Mouse (Mus musculus) CH12.LX (cell line): ENCODE measurements around the gene Spata18.

Experiments used
- BHLHE40 ChIP-seq: IDR thresholded peaks from 2 replicates; pipeline ENCODE4 v1.6.1; 2011; ENCODE audit warnings: mild to moderate bottlenecking, low read depth, low read length, improper control_type of control experiment
- CHD2 ChIP-seq: IDR thresholded peaks from 2 replicates; pipeline ENCODE4 v1.6.1; 2011; ENCODE audit warnings: low read length, improper control_type of control experiment
- CTCF ChIP-seq, 2 experiments: IDR thresholded peaks in 1 of 2; conservative IDR thresholded peaks in 1 of 2; 2 replicates each; pipeline ENCODE4 v1.5.1; 2011 to 2012; ENCODE audit warnings: low read depth in 2 of 2, low read length in 2 of 2, improper control_type of control experiment in 1 of 2, inconsistent platforms in 1 of 2, mild to moderate bottlenecking in 1 of 2, moderate library complexity in 1 of 2
- GABPA ChIP-seq: IDR thresholded peaks from 2 replicates; pipeline ENCODE4 v1.6.1; 2012; ENCODE audit warnings: low read depth, low read length, improper control_type of control experiment, inconsistent platforms; ENCODE audit not compliant: insufficient replicate concordance
- JUND ChIP-seq: conservative IDR thresholded peaks from 2 replicates; pipeline ENCODE4 v1.6.1; 2011; ENCODE audit warnings: low read depth, low read length, improper control_type of control experiment
- POLR2A ChIP-seq: IDR thresholded peaks from 2 replicates; pipeline ENCODE4 v1.6.1; 2011; ENCODE audit warnings: low read depth, mild to moderate bottlenecking, improper control_type of control experiment, low read length
- POLR2AphosphoS2 ChIP-seq: IDR thresholded peaks from 2 replicates; pipeline ENCODE4 v1.6.1; 2011; ENCODE audit warnings: low read depth, low read length, improper control_type of control experiment
- TCF12 ChIP-seq: IDR thresholded peaks from 2 replicates; pipeline ENCODE4 v1.6.1; 2014; ENCODE audit warnings: low read depth, mild to moderate bottlenecking, inconsistent platforms, low read length, improper control_type of control experiment

GRCm38 (mm10) chr5:73626842-73627241 is 24.3 kb upstream of the Spata18 start:
- TF ChIP-seq CTCF (conservative IDR thresholded peaks at IDR 0.05 in 1 of 2, IDR thresholded peaks at IDR 0.05 in 1 of 2; ENCODE audit: low read depth in 2 of 2, low read length in 2 of 2) = no peak
- TF ChIP-seq POLR2A = no peak
- TF ChIP-seq GABPA = no peak
- TF ChIP-seq JUND = no peak
- TF ChIP-seq TCF12 = no peak
- TF ChIP-seq POLR2AphosphoS2 = no peak
- TF ChIP-seq BHLHE40 = no peak
- TF ChIP-seq CHD2 = no peak
